Mouse (Mus musculus): ENCODE data around the gene Mgat5. TPM values are rescaled to one million over a fixed set of nuclear protein-coding genes. Genes with fewer than 3 reads are reported as not detected.

Mgat5 gene
- total RNA-seq (2014; fragmentation: Nextera tagmentation) (78.8 and 93.3 TPM in 2 replicates), total RNA-seq (2017) (80.5 and 82.1 TPM in 2 replicates)

- ATAC-seq (replicated peaks; ENCODE audit: poor library complexity, severe bottlenecking): peak; percentile 62
These were observed at the start of gene Mgat5 for GRCm38 (mm10) chr1:127204817-127205485. Gene Mgat5 (plus strand): TSS chr1:127205015.

GRCm38 (mm10) chr1:127160118-127160760 is 44.6 kb upstream of the Mgat5 start:
- ATAC-seq (replicated peaks; ENCODE audit: poor library complexity, severe bottlenecking): no peak

GRCm38 (mm10) chr1:127164589-127165160 is 40.1 kb upstream of the Mgat5 start:
- no peak for ATAC-seq (replicated peaks; ENCODE audit: poor library complexity, severe bottlenecking)

- ATAC-seq (replicated peaks; ENCODE audit: poor library complexity, severe bottlenecking): no peak
These were observed 38.3 kb upstream of the Mgat5 start for GRCm38 (mm10) chr1:127166521-127166920.

GRCm38 (mm10) chr1:127167586-127167985 is 37.2 kb upstream of the Mgat5 start:
- no peak for ATAC-seq (replicated peaks; ENCODE audit: poor library complexity, severe bottlenecking)

- ATAC-seq (replicated peaks; ENCODE audit: poor library complexity, severe bottlenecking): no peak
These were observed 36.6 kb upstream of the Mgat5 start for GRCm38 (mm10) chr1:127168205-127168604.

GRCm38 (mm10) chr1:127169516-127169915 is 35.3 kb upstream of the Mgat5 start:
- ATAC-seq (replicated peaks; ENCODE audit: poor library complexity, severe bottlenecking): no peak

GRCm38 (mm10) chr1:127171361-127171760 is 33.5 kb upstream of the Mgat5 start:
- ATAC-seq (replicated peaks; ENCODE audit: poor library complexity, severe bottlenecking): no peak

GRCm38 (mm10) chr1:127173448-127173847 is 31.4 kb upstream of the Mgat5 start:
- no peak for ATAC-seq (replicated peaks; ENCODE audit: poor library complexity, severe bottlenecking)

- no peak for ATAC-seq (replicated peaks; ENCODE audit: poor library complexity, severe bottlenecking)
These were observed 12.4 kb upstream of the Mgat5 start for GRCm38 (mm10) chr1:127192396-127192795.

- no peak for ATAC-seq (replicated peaks; ENCODE audit: poor library complexity, severe bottlenecking)
These were observed 5.6 kb upstream of the Mgat5 start for GRCm38 (mm10) chr1:127199186-127199585.

- 0 out of 2 replicates have a peak, but pooled peaks have one; percentile 1 for ATAC-seq (replicated peaks; ENCODE audit: poor library complexity, severe bottlenecking)
These were observed 2.5 kb upstream of the Mgat5 start for GRCm38 (mm10) chr1:127202360-127202759.

- ATAC-seq (replicated peaks; ENCODE audit: poor library complexity, severe bottlenecking): no peak
These were observed 1.5 kb upstream of the Mgat5 start for GRCm38 (mm10) chr1:127203231-127203764.

- ATAC-seq (replicated peaks; ENCODE audit: poor library complexity, severe bottlenecking): no peak
These were observed 745 bp downstream of the Mgat5 start for GRCm38 (mm10) chr1:127205501-127206019.

GRCm38 (mm10) chr1:127206020-127206641 is 1.3 kb downstream of the Mgat5 start:
- peak; percentile 34 for ATAC-seq (replicated peaks; ENCODE audit: poor library complexity, severe bottlenecking)

GRCm38 (mm10) chr1:127206881-127207555 is 2.2 kb downstream of the Mgat5 start:
- peak; percentile 34 for ATAC-seq (replicated peaks; ENCODE audit: poor library complexity, severe bottlenecking)

- no peak for ATAC-seq (replicated peaks; ENCODE audit: poor library complexity, severe bottlenecking)
These were observed 3.4 kb downstream of the Mgat5 start for GRCm38 (mm10) chr1:127208167-127208566.

GRCm38 (mm10) chr1:127212812-127213211 is 8.0 kb downstream of the Mgat5 start:
- ATAC-seq (replicated peaks; ENCODE audit: poor library complexity, severe bottlenecking): no peak

GRCm38 (mm10) chr1:127213434-127213833 is 8.6 kb downstream of the Mgat5 start:
- ATAC-seq (replicated peaks; ENCODE audit: poor library complexity, severe bottlenecking): no peak

All from granulocyte monocyte progenitor cell, adult 5-6 weeks (primary cell).